Mouse (Mus musculus): ENCODE measurements around the gene Gm10073.

DNA sequence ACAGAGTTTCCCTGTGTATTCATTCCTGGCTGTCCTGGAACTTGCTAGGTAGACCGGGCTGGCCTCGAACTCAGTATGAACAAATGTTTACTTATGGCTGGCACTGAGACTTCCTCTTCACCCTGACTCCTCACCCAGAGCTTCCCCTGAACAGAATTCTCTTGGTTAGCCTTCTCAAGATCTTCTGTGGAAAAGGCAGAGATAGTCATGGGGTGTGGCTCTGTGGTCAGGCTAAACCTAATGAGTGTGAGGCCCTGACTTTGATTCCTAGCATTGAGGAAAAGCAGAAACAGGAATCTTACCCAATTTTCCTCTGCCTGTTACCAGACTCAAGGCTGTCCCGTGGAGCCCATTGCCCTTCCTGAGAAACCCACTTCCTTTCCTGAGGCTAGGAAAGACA, 38.8 kb upstream of the Gm10073 start:
- no peak for TF ChIP-seq POLR2A (IDR thresholded peaks at IDR 0.05; ENCODE audit: borderline replicate concordance, extremely low read depth, low read depth, low read length)
- no peak for TF ChIP-seq CTCF (IDR thresholded peaks at IDR 0.05; ENCODE audit: insufficient read depth, low read length)

Measured in lung, adult 2 months (tissue).